Comparison of ENCODE assay signal across 8 mouse cellular contexts in the genomic region with DNA sequence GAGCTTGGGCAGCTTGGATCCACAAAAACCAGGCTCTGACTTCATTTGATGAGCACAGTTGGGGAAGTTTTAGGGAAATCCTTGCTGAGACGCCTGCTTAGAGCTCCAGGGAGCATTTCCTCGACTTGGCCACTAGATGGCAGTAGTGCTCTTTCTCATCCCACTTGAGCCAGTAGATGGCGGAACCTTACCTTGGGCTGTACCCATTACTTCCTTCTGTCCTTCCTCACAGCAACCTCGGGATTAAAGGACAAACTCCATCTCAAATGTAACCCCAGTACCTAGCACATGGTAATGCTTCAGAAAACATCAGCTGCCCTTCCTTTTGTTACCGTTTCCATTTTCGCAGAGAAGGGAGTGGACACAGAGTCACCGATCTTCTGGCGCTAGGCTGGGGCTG. TPM values are rescaled to one million over a fixed set of nuclear protein-coding genes. Genes with fewer than 3 reads are reported as not detected.
A peak's percentile ranks its signal among the peaks of the same experiment; 100 is the strongest.
DNase-seq lines count a peak whose midpoint lies in the region; ATAC-seq lines count a peak whose summit lies in the region.

No protein-coding gene starts in this region.

- peaks cover 45% of the 10 kb centered on the region for H3K27me3 ChIP-seq in limb, embryonic 10.5 days (ENCODE audit: low read depth, poor library complexity, severe bottlenecking)
- no peaks in the 10 kb centered on the region for H3K27me3 ChIP-seq in midbrain, embryonic 15.5 days (replicated peaks)

- no peak overlapping the region for H3K9ac ChIP-seq in midbrain, embryonic 15.5 days

- no peak overlapping the region for H3K27ac ChIP-seq in limb, embryonic 10.5 days
- H3K27ac ChIP-seq in midbrain, embryonic 15.5 days, result no peak overlapping the region

- DNase-seq in 3T3-L1 (ENCODE audit: low read depth, low spot score), result peak; percentile 76
- DNase-seq in MEL-GATA-1-ER (ENCODE audit: extremely low read depth, low read depth), result peak; percentile 4
- peak; percentile 49 for DNase-seq in cerebellum, adult 9-10 months
- DNase-seq in frontal cortex, postnatal 25 days (ENCODE audit: low spot score in 2 of 2), result peak; percentile 6 to 11
- peak; percentile 32 for DNase-seq in kidney, adult 11 months
- DNase-seq in limb, embryonic 10.5 days (ENCODE audit: low spot score), result peak; percentile 71
- peak; percentile 48 for DNase-seq in telencephalon, adult 2 months (ENCODE audit: low read depth, low spot score)

- ATAC-seq in midbrain, embryonic 15.5 days (replicated peaks), result peak; percentile 83

- H3K4me3 ChIP-seq in limb, embryonic 10.5 days, result no peak overlapping the region
- H3K4me3 ChIP-seq in midbrain, embryonic 15.5 days, result 0 out of 2 replicates have a peak overlapping the region, but pooled peaks have one; percentile 21

- H3K9me3 ChIP-seq in limb, embryonic 10.5 days (replicated peaks), result no peaks in the 10 kb centered on the region
- no peaks in the 10 kb centered on the region for H3K9me3 ChIP-seq in midbrain, embryonic 15.5 days

- H3K4me2 ChIP-seq in midbrain, embryonic 15.5 days, result peak overlapping the region; percentile 39

- WGBS in limb, embryonic 10.5 days, result 35% methylated on average over 8 of the region's 8 CpGs
- WGBS in midbrain, embryonic 15.5 days, result 31% methylated on average over 8 of the region's 8 CpGs

- H3K36me3 ChIP-seq in limb, embryonic 10.5 days, result no peaks in the 10 kb centered on the region
- H3K36me3 ChIP-seq in midbrain, embryonic 15.5 days (replicated peaks), result no peaks in the 10 kb centered on the region

- peaks cover 7% of the 10 kb centered on the region for H3K4me1 ChIP-seq in limb, embryonic 10.5 days
- peaks cover 3% of the 10 kb centered on the region; the same call in 1 of the 2 replicates for H3K4me1 ChIP-seq in midbrain, embryonic 15.5 days

RNA-seq across cellular contexts. Expression of gene Pah, which starts 31.1 kb away (rescaled TPM):
- polyA plus RNA-seq in limb, embryonic 10.5 days (2016; fragmentation: Nextera tagmentation; extraction: Ambion mirVana), result not detected in 2 replicates
- not detected in 2 replicates for polyA plus RNA-seq in midbrain, embryonic 15.5 days (2015; fragmentation: Nextera tagmentation; extraction: Ambion mirVana)

RNA-seq across cellular contexts. Expression of gene Ascl1, which starts 59.3 kb away (rescaled TPM):
- polyA plus RNA-seq in limb, embryonic 10.5 days (2016; fragmentation: Nextera tagmentation; extraction: Ambion mirVana), result 0.14 and 0.15 TPM in 2 replicates
- 12.6 and 15.6 TPM in 2 replicates for polyA plus RNA-seq in midbrain, embryonic 15.5 days (2015; fragmentation: Nextera tagmentation; extraction: Ambion mirVana)

Comparison
In these comparisons a context has a peak if more than half of its experiments do, and no peak if none do; other contexts are left out.
1. DNase-seq: peak in every context shown above with its lines; median percentile 76 in 3T3-L1; 71 in limb, embryonic 10.5 days; 49 in cerebellum, adult 9-10 months; 48 in telencephalon, adult 2 months; 32 in kidney, adult 11 months; 8 in frontal cortex, postnatal 25 days; 4 in MEL-GATA-1-ER.
2. RNA of gene Ascl1, which starts 59.3 kb away (polyA plus RNA-seq): 12.6 to 15.6 TPM in midbrain, embryonic 15.5 days; 0.14 to 0.15 TPM in limb, embryonic 10.5 days; every median in the first group is over 10 times any median in the second.